Mouse (Mus musculus): Measurements from ENCODE around the gene Gm12166.
"Not testable (repeated sequence)": the region's sequence is repeated elsewhere in the genome, so short reads cannot be mapped to it uniquely, and the experiment has no call there.

Gene Gm12166

DNA sequence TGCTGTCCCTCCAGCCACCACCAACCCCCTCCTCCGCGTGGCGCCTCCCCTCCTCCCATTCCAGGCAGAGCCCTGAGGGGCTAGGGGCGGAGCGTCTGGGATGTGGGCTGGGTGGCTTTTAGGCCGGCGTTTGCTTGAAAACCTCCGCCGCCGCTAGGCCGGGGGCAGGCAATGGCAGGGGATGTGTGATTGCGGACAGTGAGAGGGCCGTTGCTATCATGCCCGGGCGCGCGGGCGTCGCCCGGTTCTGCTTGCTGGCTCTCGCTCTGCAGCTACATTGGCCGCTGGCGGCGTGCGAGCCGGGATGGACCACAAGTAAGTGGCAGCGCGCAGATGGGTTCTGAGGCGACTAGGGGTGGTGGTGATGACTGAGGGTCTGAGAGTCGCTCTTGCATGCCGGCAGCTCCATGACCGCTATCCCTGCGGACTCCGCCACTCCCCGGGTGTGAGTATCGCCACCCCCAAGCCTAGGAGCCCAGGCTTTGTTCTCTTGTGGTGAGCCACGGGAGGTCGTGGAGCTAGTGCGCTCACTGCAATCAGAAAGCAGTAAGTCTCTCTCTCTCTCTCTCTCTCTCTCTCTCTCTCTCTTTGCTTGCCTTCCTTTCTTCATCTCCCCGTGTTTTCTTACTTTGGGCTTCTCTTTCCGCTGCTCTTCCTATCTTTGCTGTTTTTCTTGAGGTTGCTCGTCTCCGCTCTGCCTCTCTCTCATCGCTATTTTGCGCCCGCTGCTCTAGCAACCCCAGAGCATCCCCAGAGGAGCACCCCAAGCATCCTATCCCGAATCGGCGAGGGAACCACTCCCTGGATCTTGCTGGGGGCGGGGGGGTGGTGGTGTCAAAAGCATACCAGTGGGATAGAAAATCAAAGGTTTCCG, 4.0 kb upstream of the Gm12166 start, which contains the start of gene Adam19:
Gene Adam19 (plus strand): TSS at position 97 of the 874 bp plus-strand sequence.
- no peak for DNase-seq (ENCODE audit: low read depth, low spot score)

DNA sequence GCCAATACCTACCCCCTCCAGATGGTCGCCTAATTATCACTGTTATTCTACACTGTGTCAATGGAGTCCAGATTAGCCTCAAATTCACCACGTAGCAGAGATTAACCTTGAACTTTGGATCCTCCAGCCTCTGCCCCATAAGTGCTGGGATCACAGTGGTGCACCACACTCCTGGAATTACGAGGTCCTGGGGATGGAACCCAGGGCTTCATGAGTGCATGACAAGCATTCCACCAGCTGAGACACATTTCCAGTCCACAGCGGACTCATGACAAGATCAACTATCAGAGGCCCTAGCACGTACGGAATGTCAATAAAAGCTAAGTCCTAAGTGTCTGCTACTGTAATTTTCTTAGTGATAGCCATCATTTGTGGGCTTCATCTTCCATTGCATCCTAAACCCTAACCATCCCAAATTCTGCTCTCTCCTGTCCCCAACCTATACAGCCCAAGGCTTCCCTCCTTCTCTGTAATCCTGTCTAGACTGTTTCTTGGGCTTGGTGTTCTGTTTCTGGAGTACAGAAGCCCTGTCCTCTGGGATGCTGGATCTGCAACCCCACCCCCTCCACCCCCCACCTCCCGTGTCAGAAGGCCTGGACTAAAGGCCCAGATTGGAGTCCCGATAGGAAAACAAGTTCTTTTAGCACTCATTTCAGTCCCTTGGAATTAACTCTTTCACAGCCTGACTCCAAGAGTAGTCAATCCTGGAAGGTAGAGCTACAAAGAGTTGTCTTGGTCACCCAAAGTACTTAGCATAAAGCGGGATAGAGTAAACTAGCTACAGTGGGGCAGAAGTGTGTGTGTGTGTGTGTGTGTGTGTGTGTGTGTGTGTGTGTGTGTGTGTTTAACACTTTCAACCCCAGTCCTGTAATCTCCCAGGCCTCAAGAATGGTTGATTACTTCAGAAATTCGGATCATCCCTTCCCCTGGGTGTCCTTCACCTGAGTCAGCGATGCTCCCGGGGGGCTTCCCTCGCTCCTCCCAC, 3.1 kb upstream of the Gm12166 start:
- no peak for DNase-seq (ENCODE audit: low read depth, low spot score)

DNA sequence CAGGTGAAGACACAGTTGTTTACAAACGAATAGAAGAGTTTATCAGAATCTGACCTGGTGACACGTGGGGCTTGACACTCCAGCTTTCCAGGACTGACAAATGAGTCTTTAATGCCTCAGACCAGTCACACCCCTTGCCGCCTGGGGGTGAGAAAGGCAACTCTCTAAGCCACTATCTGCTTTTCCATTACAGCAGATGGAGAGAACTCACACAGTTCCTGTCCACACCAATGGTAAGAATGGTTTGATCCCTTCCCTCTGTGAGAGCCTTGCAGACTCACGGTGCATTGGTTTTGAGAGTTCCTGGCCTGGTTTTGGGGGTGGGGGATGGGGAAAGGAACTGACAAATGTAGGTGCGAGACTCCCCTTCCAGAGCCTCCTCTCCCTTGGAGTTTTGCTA, 2.2 kb upstream of the Gm12166 start:
- no peak for DNase-seq (ENCODE audit: low read depth, low spot score)

DNA sequence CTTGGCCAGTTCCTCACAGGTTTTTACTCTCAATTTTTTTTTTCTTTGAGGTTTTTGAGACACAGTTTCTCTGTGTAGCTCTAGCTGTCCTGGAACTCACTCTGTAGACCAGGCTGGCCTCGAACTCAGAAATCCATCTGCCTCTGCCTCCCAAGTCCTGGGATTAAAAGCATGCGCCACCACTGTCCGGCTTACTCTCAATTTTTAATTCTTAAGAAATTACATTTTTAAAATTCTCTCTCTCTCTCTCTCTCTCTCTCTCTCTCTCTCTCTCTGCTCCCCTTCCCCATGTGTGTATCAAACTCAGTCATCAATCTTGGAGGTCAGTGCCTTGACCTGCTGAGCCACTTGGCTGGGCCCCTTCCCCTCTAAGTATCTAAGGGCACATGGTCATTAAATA, 1.3 kb upstream of the Gm12166 start:
- not testable (repeated sequence) for DNase-seq (ENCODE audit: low read depth, low spot score)

DNA sequence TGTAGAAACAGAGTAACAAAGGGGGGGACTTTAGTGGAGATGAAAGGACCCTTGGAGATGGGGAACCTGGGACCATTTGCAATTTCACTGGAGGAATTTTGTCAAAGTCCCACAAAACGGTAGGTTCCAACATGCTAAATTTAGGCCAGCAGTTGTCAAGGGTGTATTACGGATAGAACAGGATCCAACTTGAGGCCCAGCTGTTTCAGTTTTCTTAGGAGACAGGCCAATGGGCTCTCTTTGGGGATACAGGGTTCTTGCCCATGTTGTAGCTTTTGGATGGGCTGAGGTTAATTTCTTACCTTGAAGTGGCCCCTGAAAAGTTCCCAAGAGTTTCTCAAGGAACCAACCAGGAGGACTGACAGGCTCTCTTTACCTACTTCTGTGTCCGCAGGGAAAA, 4.9 kb downstream of the Gm12166 start:
- no peak for DNase-seq (ENCODE audit: low read depth, low spot score)

DNA sequence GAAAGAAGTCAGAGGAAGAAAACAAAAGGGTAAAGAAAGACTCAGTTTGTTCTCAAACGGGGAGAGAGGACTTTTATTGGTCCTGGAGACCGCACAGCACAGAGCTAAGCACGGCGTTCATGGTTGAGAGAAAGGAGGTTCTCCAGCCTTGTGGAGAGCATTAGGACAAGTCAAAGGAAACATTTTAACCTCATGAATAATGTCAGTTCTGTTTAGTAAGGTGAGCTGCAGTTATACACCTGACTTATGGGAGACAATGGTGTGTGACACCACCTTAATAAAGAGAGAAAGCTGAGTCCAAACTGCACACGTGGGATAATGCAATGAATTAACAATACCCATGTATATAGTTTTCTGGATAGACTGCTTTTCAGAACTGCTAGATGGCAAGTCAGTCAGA, 7.3 kb downstream of the Gm12166 start:
- no peak for DNase-seq (ENCODE audit: low read depth, low spot score)

DNA sequence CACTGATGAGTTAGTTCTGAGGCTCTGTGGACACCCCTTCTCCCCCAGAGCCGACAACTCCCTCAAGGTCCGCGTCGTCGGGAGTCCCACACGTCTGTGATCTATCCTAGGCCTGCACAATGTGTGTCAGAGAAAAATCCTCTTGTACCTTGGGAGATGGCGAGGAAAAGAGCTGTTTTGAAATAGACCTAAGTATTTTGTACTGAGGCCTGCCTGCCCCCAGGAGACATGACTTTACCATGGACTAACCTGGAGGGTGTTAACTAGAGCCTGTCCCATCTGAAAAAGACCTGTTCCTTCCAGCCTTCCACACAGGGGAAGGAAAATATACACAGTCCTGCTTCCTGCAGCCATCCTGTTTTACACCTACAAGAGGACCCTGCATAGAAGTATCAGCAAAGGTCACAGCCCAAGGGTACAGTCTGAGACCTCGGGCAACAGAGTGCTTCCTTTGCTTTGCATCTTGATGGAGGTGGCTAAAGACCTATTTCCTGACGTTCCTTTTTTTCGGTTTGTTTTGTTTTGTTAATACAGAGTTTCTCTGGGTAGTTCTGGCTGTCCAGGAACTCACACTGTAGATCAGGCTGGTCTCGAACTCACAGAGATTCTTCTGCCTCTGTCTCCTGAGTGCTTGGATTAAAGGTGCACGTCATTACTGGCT, 10.4 kb downstream of the Gm12166 start:
- no peak for DNase-seq (ENCODE audit: low read depth, low spot score)

DNA sequence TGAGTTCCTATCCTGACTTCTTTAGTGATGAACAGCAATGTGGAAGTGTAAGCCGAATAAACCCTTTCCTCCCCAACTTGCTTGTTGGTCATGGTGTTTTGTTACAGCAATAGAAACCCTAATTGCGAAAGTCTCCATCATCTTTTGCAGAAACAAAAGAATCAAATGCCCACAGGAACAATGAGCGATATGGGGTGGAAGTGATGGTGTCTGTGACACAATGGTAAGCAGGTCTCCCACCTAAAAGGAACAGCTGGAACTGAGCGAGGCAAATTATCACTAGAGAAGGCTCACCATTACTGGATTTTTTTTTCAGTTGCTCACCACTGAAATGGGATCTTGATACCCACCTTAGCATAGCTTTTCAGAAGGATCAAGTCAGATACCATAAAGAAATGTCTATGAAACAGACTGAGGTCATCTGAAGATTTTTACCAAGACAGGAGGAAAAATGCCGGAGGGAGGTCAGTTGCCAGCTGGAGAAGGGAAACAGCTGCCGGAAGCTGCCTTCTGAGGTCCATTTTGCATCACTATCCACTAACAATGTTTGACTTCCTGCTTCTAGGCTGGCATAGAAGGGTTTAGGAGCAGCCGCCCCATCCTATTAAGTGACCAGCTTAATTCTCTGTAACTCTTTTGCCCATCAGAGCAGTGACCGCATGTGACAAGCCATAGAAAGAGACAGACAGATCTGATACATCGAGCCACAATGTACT, 11.1 kb downstream of the Gm12166 start:
- no peak for DNase-seq (ENCODE audit: low read depth, low spot score)

DNA sequence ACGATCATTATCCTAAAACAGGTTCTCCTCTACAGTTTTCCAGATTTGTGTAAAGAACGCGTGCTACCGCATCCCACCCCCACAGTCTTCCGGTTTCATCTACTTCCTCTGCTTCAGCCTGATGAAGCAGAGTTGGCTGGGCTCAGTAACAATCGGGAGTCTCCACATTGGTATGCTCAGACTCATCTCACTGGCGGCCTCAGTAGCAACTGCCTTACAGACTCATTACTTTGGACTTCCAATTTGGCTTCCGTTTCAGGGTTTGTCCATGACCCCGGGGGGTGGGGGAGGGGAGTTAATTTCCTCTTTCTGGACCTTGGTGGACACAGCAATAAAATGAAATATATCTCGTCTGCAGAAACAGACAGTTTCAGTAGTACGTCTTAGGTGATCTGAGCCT, 12.8 kb downstream of the Gm12166 start:
- no peak for DNase-seq (ENCODE audit: low read depth, low spot score)

DNA sequence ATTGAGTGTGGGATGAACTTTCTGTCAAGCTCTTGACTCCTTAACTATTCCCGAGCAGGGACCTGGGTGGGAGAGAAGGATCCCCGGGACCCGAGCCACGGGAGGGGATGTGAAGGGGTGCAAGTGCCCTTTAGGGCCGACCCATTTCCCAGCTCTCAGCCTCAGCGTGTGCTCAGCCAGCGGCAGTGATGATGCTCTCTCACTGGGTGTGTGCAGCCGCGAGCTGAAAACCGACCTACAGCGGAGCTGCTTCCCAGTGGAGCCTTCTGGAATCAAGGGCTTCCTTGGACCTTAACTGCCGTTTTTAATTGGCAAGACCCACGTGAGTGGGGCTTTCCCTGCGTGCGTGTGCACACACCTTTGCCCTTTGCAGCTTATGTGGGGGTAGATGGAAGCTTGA, 13.2 kb downstream of the Gm12166 start:
- no peak for DNase-seq (ENCODE audit: low read depth, low spot score)

DNA sequence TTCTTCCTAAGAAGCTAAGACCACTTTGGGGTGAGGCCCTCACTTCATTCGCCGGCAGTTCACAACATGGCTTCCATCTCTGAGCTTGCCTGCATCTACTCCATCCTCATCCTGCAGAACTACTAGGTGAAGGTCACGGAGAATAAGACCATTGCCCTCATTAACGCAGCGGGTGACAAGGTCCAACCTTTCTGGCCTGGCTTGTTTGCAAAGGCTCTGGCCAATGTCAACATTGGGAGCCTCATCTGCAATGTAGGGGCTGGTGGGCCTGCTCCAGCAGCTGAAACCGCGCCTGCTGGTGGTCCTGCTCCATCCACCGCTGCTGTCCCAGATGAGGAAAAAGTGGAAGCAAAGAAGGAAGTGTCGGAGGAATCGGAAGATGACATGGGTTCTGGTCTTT, 15.7 kb downstream of the Gm12166 start:
- DNase-seq (ENCODE audit: low read depth, low spot score) = no peak

DNA sequence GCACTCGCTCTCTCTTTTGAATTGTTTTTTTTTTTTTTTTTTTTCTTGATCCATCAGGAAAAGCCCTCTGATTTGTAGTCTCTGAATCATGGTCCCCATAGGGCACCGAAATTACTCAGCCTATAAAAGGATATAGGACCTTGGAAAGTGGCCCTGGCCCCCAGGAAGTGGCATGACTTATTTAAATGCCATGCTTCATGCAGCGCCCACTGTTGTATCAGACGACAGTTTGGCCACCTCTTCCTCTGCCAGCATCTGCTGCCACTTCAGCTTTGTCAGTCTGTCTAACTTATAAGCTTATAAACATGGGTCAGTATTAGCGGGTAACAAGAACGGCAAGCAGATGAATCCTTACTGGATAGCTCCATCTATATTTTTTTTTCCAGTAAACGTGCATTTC, 19.2 kb downstream of the Gm12166 start:
- no peak for DNase-seq (ENCODE audit: low read depth, low spot score)

DNA sequence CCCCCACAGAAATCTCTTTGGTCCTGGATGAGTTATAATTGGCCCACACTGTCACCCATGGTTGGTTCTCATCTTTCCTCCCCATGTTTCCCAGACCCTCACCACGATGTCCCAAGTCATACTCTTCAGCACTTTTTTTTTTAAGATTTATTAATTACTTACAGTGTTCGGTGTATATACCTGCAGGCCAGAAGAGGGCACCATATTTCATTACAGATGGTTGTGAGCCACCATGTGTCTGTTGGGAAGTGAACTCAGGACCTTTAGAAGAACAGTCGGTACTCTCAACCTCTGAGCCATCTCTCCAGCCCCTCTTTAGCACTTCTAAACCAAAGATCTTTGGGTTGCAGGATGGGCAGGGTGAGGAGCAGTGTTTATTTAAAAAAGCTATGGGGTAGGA, 20.7 kb downstream of the Gm12166 start:
- no peak for DNase-seq (ENCODE audit: low read depth, low spot score)

DNA sequence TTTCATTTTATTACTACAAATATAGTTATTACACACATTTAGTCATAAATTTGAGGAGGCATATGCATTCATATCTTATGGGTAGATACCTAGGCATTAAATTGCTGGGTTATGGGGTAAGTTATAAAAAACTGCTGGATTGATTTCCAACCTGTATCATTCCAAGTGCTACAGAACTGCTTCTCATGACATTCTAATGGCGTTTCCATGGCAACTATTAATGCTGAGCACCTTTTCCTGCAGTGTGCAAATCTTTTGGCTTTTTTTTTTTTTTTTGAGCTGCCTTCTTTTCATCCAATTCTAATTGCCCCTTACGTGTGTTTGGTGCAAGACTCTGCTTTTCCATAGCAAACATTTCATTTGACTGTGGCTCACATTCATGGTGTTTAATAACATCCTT, 22.1 kb downstream of the Gm12166 start:
- DNase-seq (ENCODE audit: low read depth, low spot score) = no peak

DNA sequence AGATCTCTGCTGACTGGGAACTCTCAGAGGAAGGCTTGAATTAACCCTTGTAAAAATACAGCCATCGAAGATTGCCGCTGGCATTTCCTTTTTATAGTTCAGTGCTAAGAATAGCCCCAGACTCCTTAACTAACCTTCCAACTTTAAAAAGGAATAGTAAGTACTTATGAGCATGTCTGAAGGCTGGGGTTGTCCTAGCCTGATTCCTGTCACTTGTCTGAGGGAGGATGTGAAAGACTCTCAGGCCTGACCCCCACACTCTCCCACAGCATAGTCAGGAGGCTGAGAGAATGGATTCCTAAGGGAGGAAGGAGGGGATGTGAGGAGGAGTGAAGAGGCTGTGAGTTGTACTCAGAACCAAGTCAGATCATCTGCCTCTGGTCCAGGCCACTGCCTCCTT, 22.6 kb downstream of the Gm12166 start:
- no peak for DNase-seq (ENCODE audit: low read depth, low spot score)

DNA sequence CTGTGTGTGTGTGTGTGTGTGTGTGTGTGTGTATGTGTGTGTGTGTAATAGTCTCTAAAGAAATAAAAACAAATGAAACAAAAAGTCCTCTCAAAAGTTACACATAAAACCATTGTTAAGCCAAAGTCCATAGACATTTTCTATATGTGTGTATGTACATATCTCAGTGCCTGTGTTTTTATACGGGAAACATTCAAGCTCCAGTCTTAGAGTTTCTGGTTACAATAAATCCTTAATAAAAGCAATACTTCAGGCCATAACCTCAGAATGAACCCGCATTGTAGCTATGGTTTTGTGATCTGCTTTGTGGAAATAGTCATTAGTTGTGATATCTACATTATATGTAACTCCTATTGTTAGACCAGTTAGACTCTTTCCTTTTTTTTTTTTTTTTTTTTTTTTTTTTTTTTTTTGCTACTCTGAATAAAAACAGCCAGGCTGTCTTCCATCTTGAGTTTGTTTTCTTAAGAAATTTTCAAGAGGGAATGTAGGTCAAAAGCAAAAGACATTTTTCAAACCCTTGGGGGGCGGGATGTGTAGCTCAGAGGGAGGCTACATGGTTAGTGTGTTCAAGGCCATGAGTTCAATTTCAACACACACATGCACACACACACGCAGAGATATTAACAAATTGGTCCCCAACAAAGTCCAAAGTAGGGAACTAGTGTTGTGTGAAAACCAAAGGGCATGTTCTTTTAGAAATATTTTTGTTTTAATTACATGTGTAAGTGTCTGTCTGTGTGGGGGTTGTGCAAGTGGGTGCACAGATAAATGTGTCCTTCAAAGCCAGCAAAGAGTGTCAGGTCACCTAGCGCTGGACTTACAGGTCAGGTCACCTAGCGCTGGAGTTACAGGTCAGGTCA, 23.9 kb downstream of the Gm12166 start:
- DNase-seq (ENCODE audit: low read depth, low spot score) = no peak

DNA sequence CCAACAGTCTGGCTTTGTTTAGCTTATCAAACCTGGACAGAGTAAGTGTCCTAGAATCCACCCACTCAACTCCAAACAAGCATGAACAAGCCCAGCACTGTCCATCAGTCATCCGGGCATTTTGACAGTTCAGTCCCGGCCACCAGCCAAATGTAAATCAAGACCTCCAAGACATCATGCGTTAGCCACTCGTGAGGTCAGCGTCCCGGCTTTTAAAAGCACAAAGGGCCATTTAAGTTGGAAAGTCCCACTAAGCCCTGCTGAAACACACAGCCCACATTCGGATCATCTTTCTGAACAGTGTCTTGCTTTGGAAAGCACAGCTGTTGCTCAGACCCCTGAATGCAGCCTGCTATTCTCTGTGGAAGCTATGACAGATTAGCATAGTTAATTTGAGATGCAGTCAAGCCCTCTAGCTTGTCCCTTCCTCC, 26.1 kb downstream of the Gm12166 start:
- DNase-seq (ENCODE audit: low read depth, low spot score) = no peak

DNA sequence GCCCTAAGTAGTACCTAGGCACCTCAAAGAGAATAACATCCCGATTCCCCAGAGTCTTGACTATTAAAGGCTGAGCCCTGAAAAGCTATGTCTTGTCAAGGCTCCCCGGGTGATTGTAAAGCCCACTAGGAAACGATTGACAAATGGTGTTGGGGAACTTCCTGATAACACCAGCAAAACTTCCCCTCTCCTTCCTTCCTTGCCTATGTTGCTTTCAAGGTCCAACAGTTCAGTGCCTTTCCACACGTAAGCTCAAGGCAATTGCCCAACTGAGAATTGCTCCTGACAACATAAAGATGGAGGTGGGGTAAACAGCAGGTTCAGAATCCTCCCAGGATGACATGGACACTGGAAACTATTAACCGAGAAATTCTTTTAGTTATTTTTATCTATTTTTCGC, 29.1 kb downstream of the Gm12166 start:
- no peak for DNase-seq (ENCODE audit: low read depth, low spot score)

DNA sequence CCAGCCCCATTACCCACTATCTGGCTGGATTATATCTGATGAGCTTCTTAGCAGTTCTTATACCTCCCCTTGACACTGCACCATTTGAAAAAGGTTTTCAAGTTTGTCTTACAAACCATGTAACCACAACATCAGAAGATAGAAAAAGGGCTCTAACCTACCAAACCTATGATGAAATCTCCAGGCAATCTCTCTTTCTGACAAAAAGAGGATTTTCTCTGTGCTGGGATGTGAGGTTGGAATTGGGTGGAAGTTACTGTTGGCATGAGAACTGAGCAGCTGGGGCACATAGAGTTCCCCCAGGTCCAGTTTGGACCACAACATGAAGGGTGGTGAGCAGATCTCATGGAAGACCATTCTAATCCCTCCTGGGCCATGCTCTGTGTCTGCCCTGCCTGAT, 30.3 kb downstream of the Gm12166 start:
- DNase-seq (ENCODE audit: low read depth, low spot score) = no peak

DNA sequence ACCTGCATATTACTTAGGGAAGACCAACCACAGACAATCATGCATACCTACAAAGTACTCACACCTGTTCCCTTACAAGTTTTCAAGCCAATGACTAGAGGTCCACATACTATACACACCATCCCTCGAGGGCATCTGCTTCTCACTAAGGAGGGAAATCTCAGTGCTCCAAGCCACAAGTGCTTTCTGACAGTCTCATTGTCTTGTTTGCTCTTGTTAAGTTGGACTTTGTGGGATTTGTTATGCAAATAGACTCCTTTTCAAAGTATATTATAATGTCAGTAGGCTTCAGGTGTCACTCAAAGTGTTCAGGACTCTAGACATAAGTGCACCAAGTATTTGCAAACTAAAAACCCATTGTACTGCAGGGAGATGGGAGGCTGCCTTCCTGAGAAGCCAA, 31.9 kb downstream of the Gm12166 start:
- DNase-seq (ENCODE audit: low read depth, low spot score) = no peak

Measured in retina, postnatal 7 days (tissue).